Mouse (Mus musculus) cortical plate, adult 2 months (tissue): ENCODE results near the gene Zfp292. TPM values are rescaled to one million over a fixed set of nuclear protein-coding genes. Genes with fewer than 3 reads are reported as not detected.

Experiments used
- H3K27ac ChIP-seq: fragments of 200-500 bp; 2 replicates; pipeline ENCODE4 v1.5.1; 2012; ENCODE audit warnings: low read length, control low read depth, inconsistent platforms; ENCODE audit not compliant: insufficient read depth
- H3K4me1 ChIP-seq: fragments of 200-500 bp; 2 replicates; pipeline ENCODE4 v1.6.1; 2011; ENCODE audit warnings: low read length; ENCODE audit not compliant: control insufficient read depth, insufficient read depth
- H3K4me3 ChIP-seq: fragments of 200-500 bp; 2 replicates; pipeline ENCODE4 v1.5.1; 2011; ENCODE audit warnings: mild to moderate bottlenecking, low read length, control low read depth; ENCODE audit not compliant: insufficient read depth
- CTCF ChIP-seq: fragments of 200-500 bp; IDR thresholded peaks from 2 replicates; pipeline ENCODE4 v1.5.1; 2011; ENCODE audit warnings: mild to moderate bottlenecking, control low read depth, low read length; ENCODE audit not compliant: insufficient read depth; ENCODE audit errors: extremely low read depth
- POLR2A ChIP-seq: fragments of 200-500 bp; IDR thresholded peaks from 2 replicates; pipeline ENCODE4 v1.6.1; 2011; ENCODE audit warnings: mild to moderate bottlenecking, low read length, control low read depth; ENCODE audit not compliant: insufficient read depth; ENCODE audit errors: extremely low read depth
- polyA plus RNA-seq: library from polyadenylated mRNA; depleted of rRNA; stranded (reverse); fragments of >200 nt; gene quantifications from 2 replicates; pipeline ENCODE4 v1.2.3, GENCODE M21; 2012

The Zfp292 gene
- polyA plus RNA-seq, 1 experiment: 7.3 TPM

GRCm38 (mm10) chr4:34859416-34859815, 23.3 kb downstream of the Zfp292 start:
- TF ChIP-seq CTCF (no peak), POLR2A (no peak)
- no peak overlapping the region for H3K4me3 ChIP-seq

GRCm38 (mm10) chr4:34858903-34859302, 23.9 kb downstream of the Zfp292 start:
- TF ChIP-seq POLR2A (no peak), CTCF (no peak)

More at GRCm38 (mm10) chr4:34859416-34859815, 23.3 kb downstream of the Zfp292 start:
- H3K4me1 ChIP-seq: peaks cover 4% of the 10 kb centered on the region
- H3K27ac ChIP-seq: no peak overlapping the region

GRCm38 (mm10) chr4:34855966-34856365, 26.8 kb downstream of the Zfp292 start:
- no peak overlapping the region for H3K4me3 ChIP-seq
- no peak for TF ChIP-seq POLR2A
- no peak for TF ChIP-seq CTCF
- no peak overlapping the region for H3K27ac ChIP-seq
- H3K4me1 ChIP-seq: peaks cover 4% of the 10 kb centered on the region

More at GRCm38 (mm10) chr4:34858903-34859302, 23.9 kb downstream of the Zfp292 start:
- Histone ChIP-seq H3K4me1 (peaks cover 4% of the 10 kb centered on the region), H3K4me3 (no peak overlapping the region), H3K27ac (no peak overlapping the region)

- H3K4me3 ChIP-seq: no peak overlapping the region
- no peak overlapping the region for H3K27ac ChIP-seq
- H3K4me1 ChIP-seq: no peaks in the 10 kb centered on the region
- no peak for TF ChIP-seq CTCF
- TF ChIP-seq POLR2A: no peak
These were observed 30.7 kb downstream of the Zfp292 start for GRCm38 (mm10) chr4:34852051-34852450.

GRCm38 (mm10) chr4:34850156-34850555, 32.6 kb downstream of the Zfp292 start:
- no peaks in the 10 kb centered on the region for H3K4me1 ChIP-seq
- H3K27ac ChIP-seq: no peak overlapping the region
- TF ChIP-seq CTCF (no peak), POLR2A (no peak)
- no peak overlapping the region for H3K4me3 ChIP-seq

- TF ChIP-seq POLR2A (no peak), CTCF (no peak)
- H3K4me3 ChIP-seq: no peak overlapping the region
- no peaks in the 10 kb centered on the region for H3K4me1 ChIP-seq
- H3K27ac ChIP-seq: no peak overlapping the region
These were observed 35.0 kb downstream of the Zfp292 start for GRCm38 (mm10) chr4:34847679-34848309.

- Histone ChIP-seq H3K4me3 (no peak overlapping the region), H3K4me1 (no peaks in the 10 kb centered on the region), H3K27ac (no peak overlapping the region)
- TF ChIP-seq POLR2A: no peak
- TF ChIP-seq CTCF: no peak
These were observed 38.9 kb downstream of the Zfp292 start for GRCm38 (mm10) chr4:34843839-34844238.

- no peak for TF ChIP-seq POLR2A
- no peak for TF ChIP-seq CTCF
- H3K4me3 ChIP-seq: no peak overlapping the region
These were observed 39.9 kb downstream of the Zfp292 start for GRCm38 (mm10) chr4:34842826-34843225.

GRCm38 (mm10) chr4:34831496-34831895, 51.3 kb downstream of the Zfp292 start:
- Histone ChIP-seq H3K27ac (no peak overlapping the region), H3K4me3 (no peak overlapping the region), H3K4me1 (no peaks in the 10 kb centered on the region)
- TF ChIP-seq CTCF (no peak), POLR2A (no peak)

More at GRCm38 (mm10) chr4:34842826-34843225, 39.9 kb downstream of the Zfp292 start:
- H3K4me1 ChIP-seq: no peaks in the 10 kb centered on the region
- no peak overlapping the region for H3K27ac ChIP-seq

- TF ChIP-seq POLR2A (no peak), CTCF (no peak)
- Histone ChIP-seq H3K27ac (no peak overlapping the region), H3K4me3 (no peak overlapping the region), H3K4me1 (no peaks in the 10 kb centered on the region)
These were observed 53.3 kb downstream of the Zfp292 start for GRCm38 (mm10) chr4:34829456-34829855.

- no peak overlapping the region for H3K4me3 ChIP-seq
- H3K27ac ChIP-seq: no peak overlapping the region
- TF ChIP-seq POLR2A (no peak), CTCF (no peak)
- H3K4me1 ChIP-seq: peaks cover 3% of the 10 kb centered on the region; the same call in 1 of the 2 replicates
These were observed 58.9 kb downstream of the Zfp292 start for GRCm38 (mm10) chr4:34823901-34824300.
